Comparison of ENCODE assay signal across 9 mouse cellular contexts in genomic region chr17:47793377-47793776, GRCm38 (mm10). TPM values are rescaled to one million over a fixed set of nuclear protein-coding genes. Genes with fewer than 3 reads are reported as not detected.
DNase-seq lines count a peak whose midpoint lies in the region; ATAC-seq and TF ChIP-seq lines count a peak whose summit lies in the region.
"Had no signal": no experiment of that assay in that cellular context is flagged by ENCODE, and none has a peak within 500 bp of the region (broad histone marks: within the 10 kb centered on the region; RNA-seq: fewer than 3 reads in every experiment).

No protein-coding gene starts in this region.

- H3K4me3 ChIP-seq in ES-E14 (ENCODE audit: insufficient read depth in 1 of 2, low read depth in 1 of 2, low read length in 2 of 2, poor library complexity in 1 of 2, severe bottlenecking in 1 of 2): no peak overlapping the region
- H3K4me3 ChIP-seq in cerebellum, adult 2 months (replicated peaks; ENCODE audit: insufficient read depth, low read depth, low read length): no peak overlapping the region
- no peak overlapping the region for H3K4me3 ChIP-seq in forebrain, postnatal 0 days (ENCODE audit: low read depth, low read length)
- H3K4me3 ChIP-seq in liver, postnatal 0 days (ENCODE audit: low read depth, low read length): no peak overlapping the region
- no peak overlapping the region for H3K4me3 ChIP-seq in neural tube, embryonic 15.5 days (replicated peaks)
- no peak overlapping the region for H3K4me3 ChIP-seq in testis, adult 2 months (ENCODE audit: control insufficient read depth, low read depth, low read length)

- no peak for TF ChIP-seq EP300 in liver, postnatal 0 days (IDR thresholded peaks at IDR 0.05; ENCODE audit: low read depth)

- peak; percentile 95 for TF ChIP-seq CTCF in cerebellum, adult 2 months (IDR thresholded peaks at IDR 0.05; ENCODE audit: borderline replicate concordance, insufficient read depth, low read depth, low read length)
- peak; percentile 90 for TF ChIP-seq CTCF in forebrain, postnatal 0 days (IDR thresholded peaks at IDR 0.05; ENCODE audit: low read depth)
- peak; percentile 95 for TF ChIP-seq CTCF in liver, postnatal 0 days (IDR thresholded peaks at IDR 0.05; ENCODE audit: low read depth)
- peak; percentile 78; the same call in 1 of the 2 replicates for TF ChIP-seq CTCF in testis, adult 2 months (IDR thresholded peaks at IDR 0.05; ENCODE audit: control insufficient read depth, insufficient read depth, insufficient replicate concordance, low read depth, low read length)

- peaks cover 10% of the 10 kb centered on the region; the same call in 1 of the 2 replicates for H3K36me3 ChIP-seq in ES-E14 (ENCODE audit: control insufficient read depth, insufficient read depth, low read length, poor library complexity, severe bottlenecking)
- H3K36me3 ChIP-seq in forebrain, postnatal 0 days (ENCODE audit: insufficient read depth): no peaks in the 10 kb centered on the region
- H3K36me3 ChIP-seq in liver, postnatal 0 days (replicated peaks; ENCODE audit: insufficient read depth, low read length): peaks cover 4% of the 10 kb centered on the region; the same call in 1 of the 2 replicates
- H3K36me3 ChIP-seq in neural tube, embryonic 15.5 days: no peaks in the 10 kb centered on the region
- H3K36me3 ChIP-seq in testis, adult 2 months (ENCODE audit: control insufficient read depth, insufficient read depth, low read length): no peaks in the 10 kb centered on the region

- no peak overlapping the region; the same call in 1 of the 2 replicates for H3K27ac ChIP-seq in ES-E14 (ENCODE audit: insufficient read depth, low read depth, low read length, poor library complexity, severe bottlenecking)
- H3K27ac ChIP-seq in cerebellum, adult 2 months (ENCODE audit: insufficient read depth, low read length): no peak overlapping the region
- no peak overlapping the region for H3K27ac ChIP-seq in forebrain, postnatal 0 days (ENCODE audit: low read depth, low read length)
- no peak overlapping the region for H3K27ac ChIP-seq in liver, postnatal 0 days (ENCODE audit: low read depth)
- no peak overlapping the region for H3K27ac ChIP-seq in neural tube, embryonic 15.5 days (replicated peaks)
- H3K27ac ChIP-seq in testis, adult 2 months (ENCODE audit: control insufficient read depth, insufficient read depth, low read depth, low read length): no peak overlapping the region
- H3K27ac ChIP-seq: macrophage had no signal

- no peaks in the 10 kb centered on the region for H3K9me3 ChIP-seq in ES-E14 (ENCODE audit: control insufficient read depth, insufficient read depth, low read depth, low read length)
- H3K9me3 ChIP-seq in forebrain, postnatal 0 days (ENCODE audit: low read length): no peaks in the 10 kb centered on the region
- no peaks in the 10 kb centered on the region for H3K9me3 ChIP-seq in liver, postnatal 0 days (ENCODE audit: low read length)
- H3K9me3 ChIP-seq in neural tube, embryonic 15.5 days (replicated peaks): no peaks in the 10 kb centered on the region

- no peaks in the 10 kb centered on the region for H3K27me3 ChIP-seq in cerebellum, adult 2 months (ENCODE audit: control insufficient read depth, insufficient read depth, low read length)
- H3K27me3 ChIP-seq in forebrain, postnatal 0 days (ENCODE audit: insufficient read depth, low read length): no peaks in the 10 kb centered on the region
- no peaks in the 10 kb centered on the region for H3K27me3 ChIP-seq in liver, postnatal 0 days (ENCODE audit: insufficient read depth, low read length)
- H3K27me3 ChIP-seq in neural tube, embryonic 15.5 days (replicated peaks): peaks cover 12% of the 10 kb centered on the region; the same call in 1 of the 2 replicates
- H3K27me3 ChIP-seq in testis, adult 2 months (ENCODE audit: control insufficient read depth, insufficient read depth, low read length): no peaks in the 10 kb centered on the region

- TF ChIP-seq POLR2A in cerebellum, adult 2 months (IDR thresholded peaks at IDR 0.05; ENCODE audit: borderline replicate concordance, insufficient read depth, low read length): no peak
- no peak for TF ChIP-seq POLR2A in testis, adult 2 months (IDR thresholded peaks at IDR 0.05; ENCODE audit: control insufficient read depth, low read depth, low read length)

- H3K4me2 ChIP-seq in forebrain, postnatal 0 days (ENCODE audit: low read depth): no peak overlapping the region
- H3K4me2 ChIP-seq in liver, postnatal 0 days (ENCODE audit: low read depth, low read length): no peak overlapping the region
- H3K4me2 ChIP-seq in neural tube, embryonic 15.5 days: no peak overlapping the region

- H3K4me1 ChIP-seq in ES-E14 (ENCODE audit: control insufficient read depth in 2 of 2, insufficient read depth in 2 of 2, low read length in 2 of 2, poor library complexity in 1 of 2): peaks cover 7 to 40% of the 10 kb centered on the region in 2 experiments
- H3K4me1 ChIP-seq in cerebellum, adult 2 months (ENCODE audit: control insufficient read depth, insufficient read depth, low read length): no peaks in the 10 kb centered on the region
- no peaks in the 10 kb centered on the region for H3K4me1 ChIP-seq in forebrain, postnatal 0 days (ENCODE audit: insufficient read depth)
- no peaks in the 10 kb centered on the region for H3K4me1 ChIP-seq in liver, postnatal 0 days (ENCODE audit: insufficient read depth)
- H3K4me1 ChIP-seq in neural tube, embryonic 15.5 days: peaks cover 20% of the 10 kb centered on the region
- peaks cover 10% of the 10 kb centered on the region for H3K4me1 ChIP-seq in testis, adult 2 months (ENCODE audit: control insufficient read depth, insufficient read depth, low read length)

- intact Hi-C loops in heart, postnatal 36 days (cut with DNase I): loop anchor here (1.0 to 10.0 kb wide), 3 partner anchors 71 to 541 kb away; no protein-coding TSS in a partner anchor

- peak; percentile 81 for ATAC-seq in forebrain, postnatal 0 days
- ATAC-seq in liver, postnatal 0 days: peak; percentile 81
- peak; percentile 43; the same call in 1 of the 2 replicates for ATAC-seq in neural tube, embryonic 15.5 days (ENCODE audit: low FRiP score)

- 6% methylated on average over 9 of the region's 9 CpGs for WGBS in cerebellum, adult 2 months
- 13% methylated on average over 9 of the region's 9 CpGs for WGBS in forebrain, postnatal 0 days
- WGBS in liver, postnatal 0 days (ENCODE audit: insufficient replicate concordance): 9% methylated on average over 9 of the region's 9 CpGs
- 13% methylated on average over 9 of the region's 9 CpGs for WGBS in neural tube, embryonic 15.5 days

- in situ Hi-C loops in ES-E14 (cut with MboI; ENCODE audit: low sequenced_read_pairs in 2 of 2, unreplicated experiment in 2 of 2): loop anchor here in 1 of 2 experiments (10.0 kb wide), 1 partner anchor 301 kb away; no protein-coding TSS in a partner anchor

- H3K9ac ChIP-seq in ES-E14 (ENCODE audit: insufficient read depth, low read depth, low read length, poor library complexity, severe bottlenecking): peak overlapping the region; percentile 12; the same call in 1 of the 2 replicates
- H3K9ac ChIP-seq in forebrain, postnatal 0 days: no peak overlapping the region
- no peak overlapping the region for H3K9ac ChIP-seq in liver, postnatal 0 days (replicated peaks)
- H3K9ac ChIP-seq in neural tube, embryonic 15.5 days (replicated peaks): no peak overlapping the region

- no peak for DNase-seq in ES-E14 (ENCODE audit: low read depth, low spot score)
- peak; percentile 82 to 88 for DNase-seq in cerebellum, adult 2 months
- DNase-seq in forebrain, postnatal 0 days: peak; percentile 82
- peak; percentile 89 for DNase-seq in heart, postnatal 36 days
- DNase-seq in layer of hippocampus, adult 11-12 months (ENCODE audit: low spot score): peak; percentile 88
- peak; percentile 88 for DNase-seq in liver, postnatal 0 days

TF ChIP-seq in ES-E14, 5 proteins besides CTCF, POLR2A, EP300 and RAD21:
- TF ChIP-seq CHD2 (IDR thresholded peaks at IDR 0.05; ENCODE audit: low read depth, low read length) (no peak), HCFC1 (IDR thresholded peaks at IDR 0.05; ENCODE audit: borderline replicate concordance, insufficient read depth, low read length) (no peak), MAFK (IDR thresholded peaks at IDR 0.05; ENCODE audit: insufficient read depth, low read depth, low read length) (no peak), ZNF384 (IDR thresholded peaks at IDR 0.05; ENCODE audit: low read depth, low read length) (no peak), ZC3H11A (IDR thresholded peaks at IDR 0.05; ENCODE audit: borderline replicate concordance, low read depth, low read length) (peak; percentile 28; the same call in 1 of the 2 replicates)

RNA-seq across cellular contexts. Expression of gene Mdfi, which starts 41.1 kb away (rescaled TPM):
- 15.6 and 25.0 TPM in 2 replicates for total RNA-seq in ES-E14 (2012; rRNA removed)
- 24.1 and 32.5 TPM in 2 replicates for polyA plus RNA-seq in cerebellum, adult 2 months (2012; rRNA removed)
- total RNA-seq in forebrain, postnatal 0 days (2014; rRNA removed): 9.5 and 17.5 TPM in 2 replicates
- polyA plus RNA-seq in forebrain, postnatal 0 days (2015; fragmentation: Nextera tagmentation; extraction: Ambion mirVana): 0.99 and 1.3 TPM in 2 replicates
- 1 to 10 TPM in 1 of 2 experiments, under 1 TPM in 1; 0.81 to 3.1 TPM for total RNA-seq in heart, postnatal 36 days (2021)
- polyA plus RNA-seq in liver, postnatal 0 days (2015; fragmentation: Nextera tagmentation; extraction: Ambion mirVana): 0.82 TPM in 2 replicates
- polyA plus RNA-seq in neural tube, embryonic 15.5 days (2015; fragmentation: Nextera tagmentation; extraction: Ambion mirVana): 3.3 and 4.4 TPM in 2 replicates
- polyA plus RNA-seq in testis, adult 2 months (2012; rRNA removed): 2.0 and 2.1 TPM in 2 replicates
- polyA plus RNA-seq: macrophage had no signal

RNA-seq across cellular contexts. Expression of gene Tfeb, which starts 56.5 kb away (rescaled TPM):
- total RNA-seq in ES-E14 (2012; rRNA removed): 21.0 and 33.0 TPM in 2 replicates
- polyA plus RNA-seq in cerebellum, adult 2 months (2012; rRNA removed): 26.4 and 27.5 TPM in 2 replicates
- 4.1 and 5.5 TPM in 2 replicates for total RNA-seq in forebrain, postnatal 0 days (2014; rRNA removed)
- 3.3 and 4.6 TPM in 2 replicates for polyA plus RNA-seq in forebrain, postnatal 0 days (2015; fragmentation: Nextera tagmentation; extraction: Ambion mirVana)
- 10 to 100 TPM; 39.9 to 44.8 TPM for total RNA-seq in heart, postnatal 36 days (2021)
- polyA plus RNA-seq in liver, postnatal 0 days (2015; fragmentation: Nextera tagmentation; extraction: Ambion mirVana): 5.8 and 7.1 TPM in 2 replicates
- 3.7 and 5.5 TPM in 2 replicates for polyA plus RNA-seq in neural tube, embryonic 15.5 days (2015; fragmentation: Nextera tagmentation; extraction: Ambion mirVana)
- polyA plus RNA-seq in testis, adult 2 months (2012; rRNA removed): 4.4 and 5.2 TPM in 2 replicates
